Mouse (Mus musculus) frontal cortex, postnatal 36 days (tissue): ENCODE results near the gene Rgl2.
A peak's percentile ranks its signal among the peaks of the same experiment; 100 is the strongest.

Experiments
- DNase-seq, 2 experiments: peaks; one replicate each; pipeline ENCODE4 v3.0.0; 2022; ENCODE audit warnings: low spot score in 2 of 2

Rgl2 gene

DNA sequence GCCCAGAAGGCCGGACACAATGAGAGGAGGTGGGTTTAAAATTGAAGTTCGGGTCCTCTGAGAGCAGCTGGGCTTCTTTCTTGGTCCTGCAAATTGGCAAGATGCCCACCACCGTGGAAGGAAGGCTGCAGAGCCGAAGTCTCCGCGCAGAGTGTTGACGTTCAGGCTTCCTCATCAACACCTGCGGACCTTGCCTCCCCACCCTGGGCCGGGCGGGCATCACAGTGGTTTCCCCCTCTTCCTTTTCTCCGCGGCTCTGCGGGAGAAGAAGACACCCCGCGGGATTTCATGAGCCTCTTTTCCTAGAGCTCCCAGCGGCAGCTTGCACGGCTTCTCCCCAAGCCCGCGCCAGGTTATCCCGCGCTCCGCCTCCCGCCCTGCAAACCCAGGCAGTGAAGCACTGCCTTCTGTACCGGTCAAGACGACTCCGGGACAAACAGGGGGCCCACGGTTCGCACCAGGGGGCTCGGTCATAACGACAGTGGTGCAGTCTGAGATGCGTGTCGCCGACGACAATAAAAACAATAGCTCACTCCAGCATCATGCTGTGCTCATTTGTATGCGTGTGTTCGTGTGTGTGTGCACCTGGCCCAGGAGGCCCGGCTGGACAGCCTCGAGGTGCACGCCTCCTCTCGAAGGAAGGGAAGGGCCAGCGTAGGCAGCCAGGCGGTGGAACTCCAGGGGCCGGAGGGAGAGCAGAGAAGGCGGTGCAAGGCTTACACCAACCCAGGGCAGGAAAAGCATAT lies 20.8 kb upstream of the Rgl2 start:
- DNase-seq, result peak; percentile 51 to 59

DNA sequence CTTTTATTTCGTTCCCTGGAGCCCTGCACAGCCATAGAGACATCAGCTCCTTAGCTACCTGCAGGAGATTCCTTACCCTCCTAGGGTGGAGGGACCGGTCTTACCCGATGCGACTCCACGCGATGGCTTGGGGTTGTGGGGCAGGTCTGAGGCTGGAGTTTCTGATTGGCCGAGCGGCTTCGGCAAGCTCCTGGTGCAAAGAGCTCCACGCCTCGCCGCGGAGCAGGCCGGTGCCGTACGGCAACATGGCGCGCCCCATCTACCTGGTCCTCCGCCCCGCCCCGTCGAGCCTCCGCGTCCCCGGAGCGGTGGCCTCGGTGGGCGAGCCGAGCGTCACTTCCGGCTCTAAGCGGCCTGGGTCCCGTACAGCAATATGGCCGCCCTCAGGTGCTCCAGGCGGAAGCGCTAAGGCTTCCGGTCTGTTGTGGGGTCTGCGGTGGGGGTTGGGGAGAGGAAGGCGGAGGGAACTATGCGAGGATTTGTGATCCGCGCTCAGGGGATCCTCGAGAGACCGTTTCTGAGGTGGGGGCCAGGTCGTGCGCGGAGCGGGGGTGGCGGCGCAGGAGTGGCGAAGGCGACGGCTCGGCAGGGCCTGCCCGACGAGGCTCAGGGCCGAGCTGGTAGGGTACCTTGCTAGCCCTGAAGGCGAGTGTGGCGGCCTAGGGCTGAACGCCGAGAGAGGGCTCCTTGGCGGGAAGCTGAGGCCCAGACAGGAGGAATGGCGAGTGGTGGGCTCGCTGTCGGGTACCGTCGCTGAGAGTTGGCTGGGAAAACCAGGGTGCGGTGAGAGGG lies 20.1 kb upstream of the Rgl2 start, which contains the start of gene Daxx:
Gene Daxx (plus strand): TSS at position 338 of the 792 bp plus-strand sequence.
- peak; percentile 98 to 99 for DNase-seq

DNA sequence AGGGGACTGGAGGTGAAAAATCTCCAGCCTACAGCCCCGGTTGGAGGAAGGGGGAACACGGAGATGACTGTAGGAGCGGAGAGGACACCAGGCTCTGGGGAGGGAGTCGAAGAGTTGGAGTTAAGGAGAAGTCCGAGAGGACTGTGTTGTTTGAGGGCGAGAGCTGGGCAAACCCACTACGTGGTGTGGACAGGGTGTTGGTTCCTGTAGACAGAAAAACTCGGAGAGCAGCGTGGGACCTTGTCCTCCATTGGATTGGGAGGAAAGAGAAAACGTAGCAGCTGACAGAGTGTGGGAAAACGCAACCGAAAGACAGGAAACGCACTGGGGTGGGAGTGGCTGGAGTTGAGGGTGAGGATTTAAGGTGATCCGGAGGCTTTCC lies 19.5 kb upstream of the Rgl2 start:
- no peak for DNase-seq

DNA sequence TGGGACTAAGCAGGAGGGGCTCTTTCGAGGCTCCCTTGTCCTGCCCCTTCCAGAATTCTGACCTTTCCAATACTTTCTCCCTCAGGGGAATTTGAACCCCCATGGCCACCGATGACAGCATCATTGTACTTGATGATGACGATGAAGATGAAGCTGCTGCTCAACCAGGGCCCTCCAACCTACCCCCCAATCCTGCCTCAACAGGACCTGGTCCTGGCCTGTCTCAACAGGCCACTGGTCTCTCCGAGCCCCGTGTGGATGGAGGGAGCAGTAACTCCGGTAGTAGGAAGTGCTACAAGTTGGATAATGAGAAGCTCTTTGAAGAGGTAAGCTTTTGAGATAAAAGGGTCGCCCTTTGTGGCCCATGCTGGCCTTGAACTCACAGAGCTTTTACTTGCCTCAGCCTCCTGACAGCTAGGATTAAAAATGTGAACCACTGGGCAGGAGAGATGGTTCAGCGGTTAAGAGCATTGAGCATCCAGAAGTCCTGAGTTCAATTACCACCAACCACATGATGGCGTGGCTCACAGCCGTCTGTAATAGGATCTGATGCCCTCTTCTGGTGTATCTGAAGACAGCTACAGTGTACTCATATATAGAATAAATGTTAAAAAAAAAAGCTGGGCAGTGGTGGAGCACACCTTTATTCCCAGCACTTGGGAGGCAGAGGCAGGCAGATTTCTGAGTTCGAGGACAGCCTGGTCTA lies 18.8 kb upstream of the Rgl2 start:
- no peak for DNase-seq

DNA sequence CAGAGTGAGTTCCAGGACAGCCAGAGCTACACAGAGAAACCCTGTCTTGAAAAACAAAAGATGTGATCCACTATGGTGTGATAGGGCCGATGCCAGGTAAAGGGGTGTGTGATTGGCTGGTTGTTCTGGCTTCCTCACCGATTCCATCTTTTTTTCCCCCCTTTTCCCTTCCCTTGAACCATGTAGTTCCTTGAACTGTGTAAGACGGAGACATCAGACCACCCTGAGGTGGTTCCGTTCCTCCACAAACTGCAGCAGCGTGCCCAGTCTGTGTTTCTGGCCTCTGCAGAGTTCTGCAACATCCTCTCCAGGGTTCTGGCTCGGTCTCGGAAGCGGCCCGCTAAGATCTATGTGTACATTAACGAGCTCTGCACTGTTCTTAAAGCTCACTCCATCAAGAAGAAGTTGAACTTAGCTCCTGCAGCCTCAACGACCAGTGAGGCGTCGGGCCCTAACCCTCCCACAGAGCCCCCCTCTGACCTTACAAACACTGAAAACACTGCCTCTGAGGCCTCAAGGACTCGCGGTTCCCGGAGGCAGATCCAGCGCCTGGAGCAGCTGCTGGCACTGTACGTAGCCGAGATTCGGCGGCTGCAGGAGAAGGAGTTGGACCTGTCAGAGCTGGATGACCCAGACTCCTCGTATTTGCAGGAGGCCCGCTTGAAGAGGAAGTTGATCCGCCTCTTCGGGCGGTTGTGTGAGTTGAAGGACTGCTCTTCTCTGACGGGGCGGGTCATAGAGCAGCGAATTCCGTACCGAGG lies 18.1 kb upstream of the Rgl2 start:
- no peak for DNase-seq

DNA sequence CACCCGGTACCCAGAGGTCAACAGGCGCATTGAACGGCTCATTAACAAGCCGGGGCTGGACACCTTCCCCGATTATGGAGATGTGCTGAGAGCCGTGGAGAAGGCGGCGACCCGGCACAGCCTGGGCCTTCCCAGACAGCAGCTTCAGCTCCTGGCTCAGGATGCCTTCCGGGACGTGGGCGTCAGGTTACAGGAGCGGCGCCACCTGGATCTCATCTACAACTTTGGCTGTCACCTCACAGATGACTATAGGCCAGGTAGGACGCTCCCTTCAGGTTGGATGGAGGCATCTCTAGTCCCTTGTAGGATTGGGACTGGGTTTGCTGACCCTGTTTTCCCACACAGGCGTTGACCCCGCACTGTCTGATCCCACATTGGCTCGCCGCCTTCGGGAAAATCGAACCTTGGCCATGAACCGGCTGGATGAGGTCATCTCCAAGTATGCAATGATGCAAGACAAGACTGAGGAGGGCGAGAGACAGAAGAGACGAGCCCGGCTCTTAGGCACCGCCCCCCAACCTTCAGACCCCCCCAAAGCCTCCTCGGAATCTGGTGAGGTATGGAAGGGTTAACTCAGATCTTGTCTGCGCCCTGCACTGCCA lies 17.4 kb upstream of the Rgl2 start:
- no peak for DNase-seq

DNA sequence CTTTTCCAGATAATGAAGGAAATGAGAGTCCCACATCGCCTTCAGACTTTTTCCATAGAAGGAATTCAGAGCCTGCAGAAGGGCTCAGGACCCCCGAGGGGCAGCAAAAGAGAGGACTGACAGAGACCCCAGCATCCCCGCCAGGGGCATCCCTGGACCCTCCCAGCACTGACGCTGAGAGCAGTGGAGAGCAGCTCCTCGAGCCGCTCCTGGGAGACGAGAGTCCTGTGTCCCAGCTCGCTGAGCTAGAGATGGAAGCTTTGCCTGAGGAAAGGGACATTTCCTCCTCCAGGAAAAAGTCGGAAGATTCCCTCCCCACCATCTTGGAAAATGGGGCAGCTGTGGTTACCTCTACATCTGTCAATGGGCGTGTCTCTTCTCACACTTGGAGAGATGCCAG lies 16.1 kb upstream of the Rgl2 start:
- DNase-seq, result no peak

DNA sequence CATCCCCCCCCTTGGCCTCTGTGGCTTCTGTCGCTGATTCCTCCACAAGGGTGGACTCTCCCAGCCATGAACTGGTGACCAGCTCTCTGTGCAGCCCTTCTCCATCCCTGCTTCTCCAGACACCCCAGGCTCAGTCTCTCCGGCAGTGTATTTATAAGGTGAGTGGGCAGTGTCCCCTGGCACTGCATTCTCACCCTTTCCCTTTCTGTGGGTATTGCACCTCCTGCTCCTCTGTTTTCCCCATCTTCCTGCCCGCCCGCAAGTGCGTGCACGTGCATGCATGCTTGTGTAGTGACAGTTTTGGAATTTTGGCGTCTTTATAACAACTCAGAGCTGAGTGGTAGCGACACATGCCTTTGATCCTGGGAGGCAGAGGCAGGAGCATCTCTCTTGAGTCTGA lies 15.4 kb upstream of the Rgl2 start:
- no peak for DNase-seq

DNA sequence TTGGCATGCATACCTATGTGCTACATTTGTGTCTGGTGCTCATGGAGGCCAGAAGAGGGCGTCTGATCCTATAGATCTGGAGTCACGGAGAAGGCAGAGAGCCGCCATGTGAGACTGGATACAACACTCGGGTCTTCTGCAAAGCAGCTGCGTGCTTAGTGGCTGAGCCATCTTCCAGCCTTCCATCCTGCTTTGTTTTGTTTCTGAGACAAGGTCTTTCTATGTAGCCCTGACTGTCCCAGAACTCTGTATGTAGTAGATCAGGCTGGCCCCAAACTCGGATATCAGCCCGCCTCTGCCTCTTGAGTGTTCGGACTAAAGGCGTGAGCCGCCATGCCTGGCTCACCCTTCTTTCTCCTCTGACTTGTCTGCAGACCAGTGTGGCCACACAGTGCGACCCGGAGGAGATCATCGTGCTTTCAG lies 14.4 kb upstream of the Rgl2 start:
- DNase-seq, result no peak

DNA sequence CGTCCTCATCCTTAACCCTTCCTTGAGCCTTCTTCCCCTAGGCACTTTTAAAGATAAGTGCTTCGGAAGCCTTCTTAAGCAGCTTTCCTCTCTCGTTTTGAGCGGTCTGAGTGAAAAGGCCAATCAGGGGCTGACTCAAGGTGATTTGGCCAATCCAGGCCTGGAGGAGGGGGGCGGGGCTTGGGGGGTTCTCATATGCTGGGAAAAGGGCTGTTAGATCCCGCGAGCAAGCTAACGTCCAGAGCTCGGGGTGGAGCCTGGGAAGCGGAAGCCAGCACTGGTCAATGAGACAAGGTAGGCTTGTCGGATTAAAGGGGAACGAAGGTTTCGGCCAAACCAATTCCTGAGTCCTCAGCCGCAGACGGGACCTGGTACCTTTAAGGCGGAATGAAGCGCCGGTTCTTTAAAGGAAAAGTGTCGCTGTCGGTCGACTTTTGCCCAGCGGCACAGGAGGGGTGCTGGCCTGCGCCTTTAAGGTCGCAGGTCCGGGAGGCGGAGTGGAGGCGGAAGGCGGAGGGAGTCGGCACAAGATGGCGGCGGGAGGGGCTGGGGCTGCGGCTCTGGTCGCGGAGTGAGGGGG lies 13.6 kb upstream of the Rgl2 start, which contains the start of the genes Tapbp and Zbtb22:
Gene Tapbp (plus strand): TSS at position 229 of the 580 bp plus-strand sequence.
Gene Zbtb22 (plus strand): TSS at position 234 of the 580 bp plus-strand sequence.
- peak; percentile 96 to 98 for DNase-seq

DNA sequence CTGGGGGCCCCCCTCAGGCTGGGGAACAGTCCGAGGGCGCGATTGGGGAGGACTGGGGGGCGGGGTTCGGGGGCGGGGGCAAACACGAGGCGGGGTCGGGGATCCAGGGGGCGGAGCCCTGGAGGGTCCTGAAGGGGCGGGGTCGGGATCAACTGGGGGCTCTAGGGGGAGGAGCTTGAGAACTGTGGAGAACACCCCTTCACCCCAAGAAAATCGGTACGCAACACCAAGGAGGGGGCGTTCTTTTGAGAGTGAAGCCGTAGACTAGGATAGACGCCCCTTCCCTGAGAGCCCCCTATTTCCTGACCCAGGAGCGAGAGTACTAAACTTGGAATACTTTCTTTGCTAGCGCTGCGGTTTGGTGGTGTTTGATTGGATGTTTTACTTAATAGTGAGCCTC lies 13.0 kb upstream of the Rgl2 start:
- no peak for DNase-seq

DNA sequence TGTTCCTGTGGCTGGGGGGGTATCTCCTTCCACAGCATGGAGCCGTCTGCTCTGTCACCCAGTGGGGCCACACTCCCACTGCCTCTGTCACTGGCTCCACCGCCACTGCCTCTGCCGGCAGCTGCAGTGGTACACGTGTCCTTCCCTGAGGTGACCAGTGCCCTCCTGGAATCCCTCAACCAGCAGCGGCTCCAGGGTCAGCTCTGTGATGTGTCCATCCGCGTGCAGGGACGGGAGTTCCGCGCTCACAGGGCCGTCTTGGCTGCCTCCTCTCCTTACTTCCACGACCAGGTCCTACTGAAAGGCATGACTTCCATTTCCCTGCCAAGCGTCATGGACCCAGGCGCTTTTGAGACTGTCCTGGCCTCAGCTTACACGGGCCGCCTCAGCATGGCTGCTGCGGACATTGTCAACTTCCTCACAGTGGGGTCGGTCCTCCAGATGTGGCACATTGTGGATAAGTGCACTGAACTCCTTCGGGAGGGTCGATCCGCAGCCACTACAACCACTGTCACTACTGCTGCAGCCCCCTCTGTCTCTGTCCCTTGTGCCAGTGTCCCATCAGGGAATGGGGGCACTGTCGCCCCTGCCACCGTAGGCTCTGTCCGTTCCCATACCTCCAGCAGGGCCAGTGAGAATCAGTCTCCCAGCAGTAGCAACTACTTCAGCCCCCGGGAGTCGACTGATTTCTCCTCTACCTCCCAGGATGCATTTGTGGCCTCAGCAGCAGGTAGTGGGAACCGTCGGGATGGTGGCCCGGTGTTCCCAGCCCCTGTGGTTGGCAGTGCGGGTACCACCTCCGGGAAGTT lies 12.3 kb upstream of the Rgl2 start:
- DNase-seq, result no peak

DNA sequence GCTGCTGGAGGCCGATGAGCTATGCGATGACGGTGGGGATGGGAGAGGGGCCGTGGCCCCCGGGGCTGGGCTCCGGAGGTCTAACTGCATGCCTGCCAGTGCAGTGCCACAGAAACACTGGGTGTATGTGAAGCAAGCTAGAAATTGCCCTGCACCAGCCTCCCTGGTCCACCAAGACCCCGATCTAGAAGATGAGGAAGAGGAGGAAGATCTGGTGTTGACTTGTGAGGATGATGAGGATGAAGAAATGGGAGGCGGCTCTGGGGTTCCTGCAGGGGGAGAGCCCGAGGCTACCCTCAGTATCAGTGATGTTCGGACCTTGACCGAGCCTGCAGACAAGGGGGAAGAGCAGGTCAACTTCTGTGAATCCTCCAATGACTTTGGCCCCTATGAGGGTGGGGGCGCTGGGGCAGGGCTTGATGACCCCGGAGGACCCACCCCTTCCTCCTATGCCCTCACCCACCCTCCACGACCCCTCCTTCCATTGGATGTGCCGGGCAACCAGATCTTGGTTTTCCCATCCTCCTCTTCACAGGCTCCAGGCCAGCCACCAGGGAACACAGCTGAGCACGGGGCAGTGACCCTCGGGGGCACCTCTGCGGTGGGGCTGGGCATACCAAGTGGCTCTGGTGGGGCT lies 11.6 kb upstream of the Rgl2 start:
- no peak for DNase-seq

DNA sequence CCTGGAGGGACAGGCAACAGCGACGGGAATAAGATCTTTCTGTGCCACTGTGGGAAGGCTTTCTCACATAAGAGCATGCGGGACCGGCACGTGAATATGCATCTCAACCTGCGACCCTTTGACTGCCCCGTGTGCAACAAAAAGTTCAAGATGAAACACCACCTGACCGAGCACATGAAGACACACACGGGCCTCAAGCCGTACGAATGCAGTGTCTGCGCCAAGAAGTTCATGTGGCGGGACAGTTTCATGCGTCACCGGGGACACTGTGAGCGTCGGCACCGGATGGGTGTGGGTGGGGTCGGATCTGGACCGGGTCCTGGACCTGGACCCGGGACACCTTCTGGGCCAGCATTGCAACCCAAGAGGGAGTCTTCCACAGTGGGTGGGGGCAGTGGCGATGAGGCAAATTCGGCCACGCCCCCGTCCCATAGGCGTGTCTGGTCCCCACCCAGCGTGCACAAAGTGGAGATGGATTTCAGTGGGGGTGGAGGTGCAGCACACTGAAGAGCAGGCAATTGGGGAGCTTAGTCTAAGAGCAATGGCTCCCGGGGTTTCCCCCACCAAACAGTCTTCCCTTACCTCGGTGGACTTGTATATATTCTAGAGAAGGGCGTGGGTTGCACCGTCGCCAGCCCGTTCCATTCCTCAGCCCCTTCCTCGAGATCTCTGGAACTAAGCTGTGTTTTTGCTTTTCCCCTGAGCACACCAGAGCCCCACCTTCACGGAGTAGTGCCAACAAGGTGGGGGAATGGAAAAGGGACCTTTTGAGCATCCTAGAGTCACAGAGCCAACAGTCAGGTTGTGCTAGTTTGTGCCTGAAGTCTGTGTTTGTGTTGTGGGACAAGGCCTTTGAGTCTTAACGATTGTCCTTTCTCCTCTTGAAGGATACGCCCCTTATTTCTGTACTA lies 10.8 kb upstream of the Rgl2 start:
- DNase-seq, result no peak

DNA sequence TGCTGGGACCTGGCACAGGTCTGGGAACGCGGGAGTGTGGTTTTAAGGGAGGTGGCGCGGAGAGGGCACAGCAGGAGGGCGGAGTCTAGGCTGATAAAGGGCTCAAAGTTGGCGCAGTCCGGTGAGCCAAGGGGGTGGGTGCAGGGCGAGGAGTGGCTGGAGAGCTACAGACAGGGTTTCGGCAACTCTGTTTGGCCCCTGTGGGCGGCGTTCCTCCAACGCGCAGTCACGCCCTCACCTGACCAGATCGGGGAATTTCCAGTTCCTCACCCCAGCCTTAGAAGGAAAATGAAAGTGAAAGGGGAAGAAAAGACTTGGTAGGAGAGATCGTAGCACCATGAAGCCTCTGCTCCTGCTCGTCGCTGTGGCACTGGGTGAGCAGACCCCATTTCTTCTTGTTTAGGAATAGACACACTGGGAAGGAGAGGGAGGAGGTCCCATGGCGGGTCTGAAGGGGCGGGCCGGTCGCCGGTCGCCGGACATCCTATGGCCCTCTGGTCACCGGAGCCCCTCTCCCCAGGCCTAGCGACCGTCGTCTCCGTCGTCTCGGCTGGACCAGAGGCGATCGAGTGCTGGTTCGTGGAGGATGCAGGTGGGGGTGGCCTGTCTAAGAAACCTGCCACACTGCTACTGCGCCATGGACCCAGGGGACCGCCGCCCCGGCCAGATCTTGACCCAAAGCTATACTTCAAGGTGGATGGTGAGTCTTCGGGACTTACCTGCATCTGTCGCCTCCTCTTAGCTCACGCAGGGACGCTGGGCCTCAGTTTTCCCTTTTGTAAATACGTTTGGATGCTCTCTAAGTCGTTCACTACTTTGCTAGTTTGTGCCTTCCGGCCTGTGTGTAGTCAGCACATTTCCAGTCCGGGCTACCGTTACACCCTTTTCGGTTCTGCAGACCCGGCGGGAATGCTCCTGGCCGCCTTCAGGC lies 9.7 kb upstream of the Rgl2 start:
- DNase-seq, result peak in 1 of 2 experiments; percentile 45

DNA sequence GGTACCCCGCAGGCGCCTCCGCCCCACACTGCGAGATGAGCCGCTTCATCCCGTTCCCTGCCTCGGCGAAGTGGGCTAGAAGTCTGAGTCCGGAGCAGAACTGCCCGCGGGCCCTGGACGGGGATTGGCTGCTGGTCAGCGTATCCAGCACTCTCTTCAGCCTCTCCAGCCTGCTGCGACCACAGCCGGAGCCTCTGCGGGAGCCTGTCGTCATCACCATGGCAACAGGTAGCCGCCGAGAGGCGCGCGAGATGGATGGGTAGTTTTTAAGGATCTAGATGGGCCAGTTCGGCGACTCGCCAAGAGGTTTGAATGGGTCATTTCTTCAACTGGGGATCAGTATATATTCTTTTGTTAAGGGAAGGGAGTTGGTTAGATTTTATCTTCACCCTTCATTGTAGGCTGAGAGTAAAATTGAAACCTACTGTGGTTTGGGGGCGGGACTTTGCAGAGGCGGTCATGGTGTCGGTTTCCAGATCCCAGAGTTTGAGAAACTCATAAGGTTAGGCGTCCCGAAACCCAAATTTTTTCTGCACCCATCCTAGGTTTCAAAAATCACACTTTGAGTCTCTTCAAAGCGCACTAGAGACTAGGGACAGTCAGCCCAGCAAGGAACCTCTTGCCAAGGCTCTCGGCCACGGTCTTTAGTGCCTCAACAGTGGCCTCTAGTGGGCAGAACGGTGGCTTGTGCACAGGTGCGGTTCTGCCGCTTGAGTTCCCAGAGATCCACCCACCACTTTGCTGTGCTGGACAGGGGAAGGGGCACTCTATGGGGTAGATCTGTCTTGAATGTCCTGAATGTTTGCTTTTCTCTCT lies 8.9 kb upstream of the Rgl2 start:
- peak; percentile 76 to 85 for DNase-seq
